Comparison of ENCODE assay signal across 8 mouse cellular contexts in genomic region chr17:5872506-5872905, GRCm38 (mm10). TPM values are rescaled to one million over a fixed set of nuclear protein-coding genes. Genes with fewer than 3 reads are reported as not detected.
DNase-seq lines count a peak whose midpoint lies in the region; ATAC-seq and TF ChIP-seq lines count a peak whose summit lies in the region.

No protein-coding gene starts in this region.

- no peak for TF ChIP-seq EP300 in heart, postnatal 0 days (IDR thresholded peaks at IDR 0.05; ENCODE audit: low read depth)

- no peaks in the 10 kb centered on the region for H3K27me3 ChIP-seq in heart, postnatal 0 days (ENCODE audit: control insufficient read depth, insufficient read depth, low read length)
- no peaks in the 10 kb centered on the region for H3K27me3 ChIP-seq in limb, embryonic 12.5 days
- no peaks in the 10 kb centered on the region for H3K27me3 ChIP-seq in neural tube, embryonic 15.5 days (replicated peaks)

- 0 out of 2 replicates have a peak, but pooled peaks cover 5% of the 10 kb centered on the region for H3K4me1 ChIP-seq in heart, postnatal 0 days (ENCODE audit: control insufficient read depth, insufficient read depth)
- peaks cover 17% of the 10 kb centered on the region; the same call in 1 of the 2 replicates for H3K4me1 ChIP-seq in limb, embryonic 12.5 days (replicated peaks)
- H3K4me1 ChIP-seq in neural tube, embryonic 15.5 days, result peaks cover 6% of the 10 kb centered on the region; the same call in 1 of the 2 replicates

- H3K36me3 ChIP-seq in heart, postnatal 0 days (replicated peaks; ENCODE audit: control insufficient read depth, insufficient read depth, low read length), result no peaks in the 10 kb centered on the region
- H3K36me3 ChIP-seq in limb, embryonic 12.5 days, result no peaks in the 10 kb centered on the region
- no peaks in the 10 kb centered on the region for H3K36me3 ChIP-seq in neural tube, embryonic 15.5 days

- ATAC-seq in heart, postnatal 0 days (ENCODE audit: insufficient read depth, low read depth), result peak; percentile 95
- ATAC-seq in limb, embryonic 12.5 days (ENCODE audit: insufficient number of reproducible peaks, insufficient read depth, low FRiP score, low TSS enrichment, low read depth), result peak; percentile 71; the same call in 1 of the 2 replicates
- peak; percentile 59; the same call in 1 of the 2 replicates for ATAC-seq in neural tube, embryonic 15.5 days (ENCODE audit: low FRiP score)

- peak overlapping the region; percentile 10; the same call in 1 of the 2 replicates for H3K4me2 ChIP-seq in heart, postnatal 0 days (ENCODE audit: low read depth, low read length)
- no peak overlapping the region for H3K4me2 ChIP-seq in limb, embryonic 12.5 days
- no peak overlapping the region for H3K4me2 ChIP-seq in neural tube, embryonic 15.5 days

- WGBS in heart, postnatal 0 days, result 8% methylated on average over 12 of the region's 12 CpGs
- 75% methylated on average over 12 of the region's 12 CpGs for WGBS in limb, embryonic 12.5 days
- WGBS in neural tube, embryonic 15.5 days, result 49% methylated on average over 12 of the region's 12 CpGs

- H3K27ac ChIP-seq in heart, postnatal 0 days (ENCODE audit: low read depth), result no peak overlapping the region
- no peak overlapping the region for H3K27ac ChIP-seq in limb, embryonic 12.5 days
- no peak overlapping the region for H3K27ac ChIP-seq in neural tube, embryonic 15.5 days (replicated peaks)

- no peak for TF ChIP-seq CTCF in heart, postnatal 0 days (IDR thresholded peaks at IDR 0.05; ENCODE audit: low read depth)

- peak; percentile 79 to 83 for DNase-seq in adrenal gland, adult (ENCODE audit: inconsistent age in 2 of 2, low spot score in 1 of 2)
- no peak for DNase-seq in adrenal gland, adult 8-10 months
- DNase-seq in urinary bladder, postnatal 4 days (ENCODE audit: low spot score in 2 of 2), result peak; percentile 58 to 72
- no peak for DNase-seq in urinary bladder, adult 18-20 months (ENCODE audit: low spot score in 2 of 2)
- peak; percentile 81 for DNase-seq in heart, postnatal 0 days (ENCODE audit: low spot score)
- DNase-seq in embryo, embryonic 9.5 days (ENCODE audit: extremely low spot score), result no peak

- 0 out of 2 replicates have a peak overlapping the region, but pooled peaks have one; percentile 4 for H3K9ac ChIP-seq in heart, postnatal 0 days (replicated peaks; ENCODE audit: low read depth, low read length)
- no peak overlapping the region for H3K9ac ChIP-seq in limb, embryonic 12.5 days (replicated peaks)
- H3K9ac ChIP-seq in neural tube, embryonic 15.5 days (replicated peaks), result no peak overlapping the region

- H3K9me3 ChIP-seq in heart, postnatal 0 days (replicated peaks; ENCODE audit: control insufficient read depth, low read length), result no peaks in the 10 kb centered on the region
- H3K9me3 ChIP-seq in limb, embryonic 12.5 days, result no peaks in the 10 kb centered on the region
- H3K9me3 ChIP-seq in neural tube, embryonic 15.5 days (replicated peaks), result no peaks in the 10 kb centered on the region

- H3K4me3 ChIP-seq in heart, postnatal 0 days (ENCODE audit: low read depth, low read length), result no peak overlapping the region
- H3K4me3 ChIP-seq in limb, embryonic 12.5 days (replicated peaks), result no peak overlapping the region
- no peak overlapping the region for H3K4me3 ChIP-seq in neural tube, embryonic 15.5 days (replicated peaks)

RNA-seq across cellular contexts. Expression of gene Snx9, which starts 31.4 kb away (rescaled TPM):
- 10 to 100 TPM; 46.3 to 61.4 (median 52.9) TPM for total RNA-seq in adrenal gland, adult 8-10 months (2022)
- 21.0 and 25.7 TPM in 2 replicates for total RNA-seq in heart, postnatal 0 days (2014; rRNA removed; ENCODE audit: low replicate concordance)
- polyA plus RNA-seq in heart, postnatal 0 days (2015; fragmentation: Nextera tagmentation; extraction: Ambion mirVana), result 16.0 and 16.6 TPM in 2 replicates
- 28.9 and 30.6 TPM in 2 replicates for polyA plus RNA-seq in limb, embryonic 12.5 days (2016; fragmentation: Nextera tagmentation; extraction: Ambion mirVana)
- polyA plus RNA-seq in neural tube, embryonic 15.5 days (2015; fragmentation: Nextera tagmentation; extraction: Ambion mirVana), result 8.1 and 12.6 TPM in 2 replicates

Comparison
In these comparisons a context has a peak if more than half of its experiments do, and no peak if none do; other contexts are left out.
1. DNase-seq: peak in adrenal gland, adult (2 of 2), urinary bladder, postnatal 4 days (2 of 2) and heart, postnatal 0 days (single experiment); none in adrenal gland, adult 8-10 months (single experiment), urinary bladder, adult 18-20 months (0 of 2) and embryo, embryonic 9.5 days (single experiment).
2. Peak in every context shown above with its lines, with median percentiles within 50 percentile points of each other: ATAC-seq.